Mouse (Mus musculus) heart, postnatal 0 days (tissue): ENCODE measurements around the gene Prr14l.

Experiments used
- CTCF ChIP-seq: IDR thresholded peaks from 2 replicates; pipeline ENCODE4 v1.5.1; 2016; ENCODE audit warnings: antibody characterized with exemption, control low read depth, low read depth
- EP300 ChIP-seq: IDR thresholded peaks from 2 replicates; pipeline ENCODE4 v1.6.1; 2016; ENCODE audit warnings: antibody characterized with exemption, low read depth

DNA sequence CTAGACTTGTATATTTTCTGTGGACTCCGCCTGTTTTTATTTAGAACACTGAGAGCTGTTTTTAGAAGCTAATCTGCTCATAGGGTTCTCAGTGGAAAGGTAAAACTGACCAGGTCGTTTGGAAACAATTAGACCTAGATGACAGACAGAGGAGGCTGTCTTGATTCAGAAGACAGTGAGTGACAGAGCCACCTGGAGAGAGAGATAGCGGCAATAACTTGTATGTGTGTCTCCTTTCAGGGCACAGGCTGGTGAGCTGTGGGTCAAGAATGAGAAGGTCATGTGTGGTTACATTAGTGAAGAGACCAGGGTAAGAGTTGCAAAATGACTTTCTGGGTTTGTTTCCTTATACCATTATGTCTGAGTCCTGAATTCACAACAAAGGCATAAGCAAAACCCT is 32.7 kb upstream of the Prr14l start:
- no peak for TF ChIP-seq CTCF
- no peak for TF ChIP-seq EP300
